Mouse (Mus musculus) megakaryocyte-erythroid progenitor cell, adult 5-6 weeks (primary cell): ENCODE measurements at regions not wholly inside any gene's neighbourhood (a gene's known extent, or its start where the extent isn't known, plus 50 kb on each side); places are given as distances from the start of the nearest gene placed in this dataset.
A peak's percentile ranks its signal among the peaks of the same experiment; 100 is the strongest.

Experiments
- ATAC-seq: replicated peaks from 2 replicates; pipeline ENCODE4 v1.8.0; 2016; ENCODE audit warnings: mild to moderate bottlenecking, inconsistent platforms; ENCODE audit not compliant: severe bottlenecking, poor library complexity, low FRiP score, low TSS enrichment

DNA sequence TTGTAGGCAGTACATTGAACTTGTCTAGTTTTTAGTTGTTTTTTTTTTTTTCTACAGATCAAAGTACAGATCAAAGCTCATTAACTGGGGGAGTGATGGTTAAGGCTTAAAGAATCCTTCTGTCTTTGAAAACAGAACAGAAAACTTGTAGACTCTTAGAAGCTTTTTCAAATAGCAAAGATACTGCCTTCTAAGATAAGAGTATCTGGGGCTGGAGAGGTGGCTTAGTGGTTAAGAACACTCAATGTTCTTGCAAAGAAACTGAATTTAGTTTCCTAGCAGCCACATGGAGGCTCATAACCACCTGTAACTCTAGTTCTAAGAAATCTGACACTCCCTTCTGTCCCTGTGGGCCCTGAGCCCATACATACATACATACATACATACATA, 68.4 kb upstream of the Glrp1 start:
- no peak for ATAC-seq

DNA sequence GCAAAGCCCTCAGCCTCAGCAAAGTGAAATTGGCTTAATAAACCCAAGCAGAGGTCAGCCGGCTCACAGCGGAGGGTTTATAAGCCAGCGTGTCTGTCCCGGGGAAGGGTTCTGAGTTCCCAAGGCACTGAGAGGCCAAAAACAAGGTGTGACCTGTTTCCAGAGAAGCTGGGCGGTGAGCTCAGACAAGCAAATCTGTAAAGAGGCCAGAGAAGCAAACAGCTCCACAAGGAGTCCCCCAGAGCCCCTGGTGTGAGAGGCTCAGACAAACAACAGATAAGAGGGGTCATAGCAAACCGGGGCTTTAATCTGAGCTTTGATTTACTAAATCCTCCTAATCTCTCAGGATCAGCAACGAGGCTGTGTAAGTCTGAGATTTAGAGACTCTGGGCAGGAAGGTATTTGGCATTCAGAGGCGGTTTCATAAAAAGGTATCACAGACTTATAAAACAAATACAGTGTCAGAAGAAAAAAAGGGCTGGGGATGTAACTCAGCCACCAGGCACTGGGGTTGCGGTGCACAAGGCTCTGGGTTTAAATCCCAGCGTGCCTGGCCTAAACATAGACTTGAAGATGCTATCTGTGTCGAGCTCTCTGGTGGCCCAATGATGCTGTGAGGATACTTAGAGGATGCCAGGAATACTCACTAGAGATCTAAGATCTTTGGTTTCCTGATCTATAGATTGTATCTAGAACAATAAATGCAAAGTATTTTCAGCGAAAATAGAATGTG, 67.8 kb upstream of the Glrp1 start:
- no peak for ATAC-seq

DNA sequence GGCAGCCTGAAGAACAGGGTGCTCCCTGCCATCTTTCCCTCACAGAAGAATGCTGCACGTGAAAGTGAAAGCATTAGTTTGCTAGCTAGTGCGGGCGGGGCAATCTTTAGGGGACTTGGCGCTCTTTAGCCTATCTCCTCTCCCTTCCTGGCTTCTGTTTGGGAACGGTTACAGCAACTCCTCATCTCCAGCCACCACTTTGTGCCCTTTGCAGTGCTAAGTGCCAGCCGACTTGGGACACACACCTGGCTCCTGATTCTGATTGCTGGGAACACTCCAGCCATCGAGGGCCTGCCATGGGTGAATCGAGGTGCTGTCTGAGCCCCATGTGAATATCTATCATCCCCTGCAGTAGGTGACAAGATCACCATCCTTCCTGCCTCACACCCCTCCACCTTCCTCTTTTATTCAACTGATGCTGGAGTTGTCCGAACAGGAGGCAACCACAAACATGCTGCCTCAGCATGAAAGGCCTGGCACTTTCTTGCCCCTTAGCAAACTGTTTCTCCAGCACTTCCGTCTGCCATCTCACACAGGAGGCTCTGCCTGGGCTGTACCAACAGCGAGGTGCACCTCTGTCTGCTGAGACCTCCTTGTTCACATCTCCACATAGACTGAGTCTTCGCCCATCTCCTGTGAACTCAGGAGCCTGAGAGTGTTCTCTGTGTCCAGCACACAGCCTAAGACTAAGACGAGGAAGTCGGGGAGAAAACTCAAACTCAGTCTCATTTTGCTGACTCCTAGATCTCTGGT, 66.2 kb upstream of the Glrp1 start:
- ATAC-seq, result peak; percentile 93

DNA sequence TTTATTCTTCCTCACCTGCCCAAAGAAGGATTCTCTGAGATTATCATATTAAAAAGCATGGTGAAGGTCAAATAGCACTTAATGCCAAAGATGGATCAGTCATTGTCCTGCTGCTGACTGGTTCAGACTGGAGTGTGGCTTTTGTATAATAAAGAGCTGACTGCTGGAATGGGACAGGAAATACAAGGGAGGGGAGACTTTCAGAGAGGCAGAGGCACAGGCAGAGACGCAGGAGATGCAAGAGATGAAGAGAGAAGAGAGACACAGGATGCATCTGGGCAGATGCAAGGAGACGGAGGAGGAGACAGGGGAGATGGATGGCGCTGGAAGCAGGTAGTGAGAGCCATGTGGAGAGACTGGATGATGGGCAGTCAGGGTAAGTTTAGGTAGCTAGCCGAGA, 65.4 kb upstream of the Glrp1 start:
- peak; percentile 23; the same call in 1 of the 2 replicates for ATAC-seq

DNA sequence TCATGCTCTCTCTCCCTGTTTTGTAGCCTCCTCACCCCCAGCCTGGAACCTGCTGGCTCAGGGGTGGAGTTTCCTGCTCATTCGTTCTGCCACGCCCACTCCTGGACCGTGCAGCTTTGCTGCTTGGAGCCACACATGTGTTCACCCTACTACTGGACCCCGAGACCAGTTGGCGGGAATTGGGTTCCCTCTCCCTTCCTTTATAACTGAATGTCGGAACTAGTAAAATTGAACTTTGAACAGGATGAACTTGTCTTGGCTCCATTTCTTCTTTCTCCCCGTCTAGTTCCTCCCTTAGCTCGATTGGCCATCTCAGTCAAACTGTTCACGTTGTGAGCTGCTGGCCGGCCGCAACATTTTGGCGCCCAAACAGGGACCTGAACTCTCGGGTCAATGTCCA, 62.3 kb upstream of the Glrp1 start:
- no peak for ATAC-seq

DNA sequence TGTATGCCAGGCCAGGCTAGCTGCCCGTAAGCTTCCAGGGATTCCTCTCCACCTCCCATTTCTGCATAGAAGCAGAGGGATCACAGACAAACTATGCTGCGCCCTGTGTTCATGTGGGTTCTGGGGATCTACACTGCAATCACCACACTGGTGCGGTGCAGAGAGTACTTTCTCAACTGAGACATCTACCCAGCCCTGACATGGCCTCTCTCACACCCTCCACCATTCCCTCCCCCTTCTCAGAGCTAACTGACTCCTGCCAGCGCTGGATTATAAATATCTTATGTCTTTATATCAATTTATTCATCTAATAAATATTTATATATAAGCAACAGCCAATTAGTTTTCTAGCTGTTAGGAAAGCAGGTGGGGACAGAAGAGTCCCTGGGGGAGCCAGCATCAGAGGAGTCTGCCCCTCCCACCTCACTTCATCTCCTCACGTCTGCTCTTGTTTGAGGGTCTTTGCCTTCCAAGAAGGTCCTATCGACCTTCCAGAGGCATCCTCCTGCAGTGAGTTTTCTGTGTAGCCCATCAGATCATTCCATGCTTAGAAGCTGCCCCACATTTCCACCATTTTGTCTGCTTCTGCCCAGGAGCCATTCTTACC, 58.7 kb upstream of the Glrp1 start:
- ATAC-seq, result no peak

DNA sequence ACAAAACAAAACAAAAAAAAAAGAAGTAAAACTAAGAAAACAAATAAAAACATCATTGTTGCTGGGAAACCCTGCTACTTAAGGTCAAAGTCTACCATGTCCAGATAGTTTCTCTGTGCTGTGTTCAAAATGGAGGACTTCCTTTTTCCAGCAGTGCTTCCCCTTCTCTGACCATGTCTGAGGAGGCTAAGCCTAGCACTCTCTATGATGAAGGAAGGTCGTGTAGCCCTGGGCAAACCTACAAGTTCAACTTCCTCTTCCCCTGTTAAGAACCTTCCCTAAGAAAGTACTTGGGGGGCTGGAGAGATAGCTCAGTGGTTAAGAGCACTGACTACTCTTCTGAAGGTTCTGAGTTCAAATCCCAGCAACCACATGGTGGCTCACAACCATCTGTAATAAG, 57.3 kb upstream of the Glrp1 start:
- no peak for ATAC-seq

DNA sequence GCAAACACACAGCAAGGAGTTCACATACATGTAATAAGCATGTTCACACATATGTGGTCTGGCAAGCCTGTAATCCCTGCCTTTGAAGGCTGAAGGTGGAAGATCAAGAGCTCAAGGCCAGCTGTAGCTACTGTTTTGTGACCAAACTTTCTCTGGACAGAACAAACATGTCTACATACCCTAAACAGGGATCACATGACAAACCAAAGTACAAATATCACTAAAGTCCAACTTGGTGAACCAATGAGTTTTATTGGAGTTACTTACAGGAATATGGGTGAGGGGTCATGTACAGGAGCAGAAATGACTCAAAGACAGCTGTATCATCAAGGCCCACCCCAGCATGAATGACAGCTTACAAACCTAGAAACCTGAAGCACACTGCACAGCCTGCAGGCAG, 56.6 kb upstream of the Glrp1 start:
- ATAC-seq, result no peak

DNA sequence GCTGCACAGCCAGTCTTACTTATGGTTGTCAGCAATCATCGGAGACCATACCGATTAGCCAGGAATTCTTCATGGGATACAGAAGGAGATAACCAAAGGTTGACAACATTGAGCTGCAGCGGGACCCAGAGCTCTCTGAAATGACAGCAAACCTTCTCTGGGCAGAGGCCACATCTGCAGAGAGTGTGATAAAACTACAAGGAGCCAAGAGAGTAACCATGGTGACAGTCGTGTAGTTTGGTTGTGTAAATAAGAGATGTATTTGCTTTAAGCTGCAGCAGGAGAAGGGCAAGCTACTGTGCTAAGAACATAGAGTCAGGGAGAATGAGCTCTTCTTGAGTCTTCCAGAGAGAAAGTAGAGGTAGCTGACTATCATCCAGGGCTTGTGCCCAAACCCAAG, 55.0 kb upstream of the Glrp1 start:
- peak; percentile 63 for ATAC-seq

DNA sequence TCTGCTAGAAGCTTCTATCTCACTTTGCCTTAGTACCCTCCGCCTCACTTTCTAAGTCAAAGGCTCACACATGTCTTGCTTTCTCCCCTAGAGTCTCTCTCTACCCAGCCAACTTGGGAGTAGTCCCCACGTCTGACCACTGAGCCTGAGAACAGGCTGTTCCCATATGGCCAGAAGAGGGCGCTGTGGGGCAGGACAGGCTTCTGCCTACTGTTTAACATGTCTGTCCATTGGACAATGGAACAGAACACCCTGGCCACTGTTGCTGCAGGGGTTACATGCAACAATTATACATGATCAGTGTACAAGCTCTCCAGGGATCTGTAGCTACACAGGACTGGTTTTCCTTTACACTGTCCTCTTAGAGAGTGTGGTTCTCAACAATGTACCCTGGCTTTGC, 52.5 kb upstream of the Glrp1 start:
- ATAC-seq, result peak; percentile 85

DNA sequence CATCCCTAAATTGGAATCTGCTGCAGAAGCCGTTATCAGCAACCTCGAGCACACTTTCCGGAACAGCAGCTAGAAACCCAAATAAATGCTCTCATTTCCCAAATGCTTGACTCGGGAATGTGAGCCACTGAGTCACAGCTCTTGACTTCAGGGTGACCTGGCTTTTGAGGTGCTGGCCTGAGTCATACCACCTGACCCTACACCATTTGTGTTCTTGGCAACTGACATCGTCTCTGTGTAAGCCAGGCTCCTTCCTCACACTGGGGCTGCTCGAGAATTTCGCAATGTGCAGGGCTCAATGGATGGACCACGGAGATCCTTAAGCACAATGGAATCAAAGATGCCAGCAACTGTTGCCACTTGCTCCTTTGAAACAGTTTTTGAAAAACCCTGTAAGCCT, 50.9 kb upstream of the Glrp1 start:
- ATAC-seq, result no peak
